In the genomic region with DNA sequence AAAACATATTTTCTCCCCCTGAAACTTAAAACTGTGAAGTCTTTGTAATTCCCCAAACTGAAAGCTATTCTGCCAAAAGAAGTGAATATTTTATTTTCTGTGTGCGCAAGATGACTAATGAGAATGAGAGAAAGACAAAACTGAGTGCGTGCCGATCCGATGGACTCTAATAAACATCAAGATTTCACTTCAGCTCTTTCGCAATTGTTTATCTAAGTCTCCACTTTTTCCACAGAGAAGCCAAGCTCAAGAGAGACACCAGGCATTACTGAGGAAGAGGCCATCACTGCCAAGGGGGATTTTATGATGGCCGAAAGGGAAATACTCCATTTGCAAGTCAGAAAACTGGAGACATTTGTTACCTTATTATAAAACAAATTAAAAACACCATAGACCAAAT, we compare ENCODE assay signal across 19 mouse cellular contexts.
"Had no signal": no experiment of that assay in that cellular context is flagged by ENCODE, and none has a peak within 500 bp of the region (broad histone marks: within the 10 kb centered on the region; RNA-seq: fewer than 3 reads in every experiment).

No protein-coding gene starts in this region.

- ATAC-seq: liver, embryonic 12.5 days; midbrain, embryonic 16.5 days had no signal

- H3K4me3 ChIP-seq: liver, embryonic 12.5 days; midbrain, embryonic 10.5 days; midbrain, embryonic 12.5 days; myocyte; neural tube, embryonic 13.5 days; neural tube, embryonic 15.5 days had no signal

- H3K27me3 ChIP-seq: liver, embryonic 12.5 days; midbrain, embryonic 12.5 days; neural tube, embryonic 13.5 days; neural tube, embryonic 15.5 days had no signal

- H3K4me2 ChIP-seq: liver, embryonic 12.5 days; midbrain, embryonic 12.5 days; neural tube, embryonic 13.5 days; neural tube, embryonic 15.5 days had no signal

- DNase-seq: lung, postnatal 14 days; lung, postnatal 4 days; midbrain, embryonic 14.5 days; retina, postnatal 1 day; right cerebral cortex, adult 18-20 months; right cerebral cortex, postnatal 25 days; right cerebral cortex, postnatal 4 days; spleen, adult 18-20 months; thymus, adult 18-20 months; thymus, postnatal 14 days; thymus, postnatal 36 days had no signal

- H3K27ac ChIP-seq: liver, embryonic 12.5 days; liver, embryonic 14.5 days; midbrain, embryonic 10.5 days; midbrain, embryonic 12.5 days; neural tube, embryonic 13.5 days; neural tube, embryonic 15.5 days had no signal

- H3K9ac ChIP-seq: liver, embryonic 12.5 days; liver, embryonic 14.5 days; midbrain, embryonic 12.5 days; neural tube, embryonic 13.5 days; neural tube, embryonic 15.5 days had no signal

- H3K9me3 ChIP-seq: liver, embryonic 12.5 days; midbrain, embryonic 10.5 days; midbrain, embryonic 12.5 days; neural tube, embryonic 13.5 days; neural tube, embryonic 15.5 days had no signal

- H3K36me3 ChIP-seq: liver, embryonic 12.5 days; midbrain, embryonic 10.5 days; midbrain, embryonic 12.5 days; neural tube, embryonic 13.5 days; neural tube, embryonic 15.5 days had no signal

- H3K4me1 ChIP-seq: liver, embryonic 12.5 days; midbrain, embryonic 10.5 days; midbrain, embryonic 12.5 days; neural tube, embryonic 13.5 days; neural tube, embryonic 15.5 days had no signal
